Mouse (Mus musculus): ENCODE measurements around the gene Snrk.
"Not testable (repeated sequence)": the region's sequence is repeated elsewhere in the genome, so short reads cannot be mapped to it uniquely, and the experiment has no call there.

Snrk gene

DNA sequence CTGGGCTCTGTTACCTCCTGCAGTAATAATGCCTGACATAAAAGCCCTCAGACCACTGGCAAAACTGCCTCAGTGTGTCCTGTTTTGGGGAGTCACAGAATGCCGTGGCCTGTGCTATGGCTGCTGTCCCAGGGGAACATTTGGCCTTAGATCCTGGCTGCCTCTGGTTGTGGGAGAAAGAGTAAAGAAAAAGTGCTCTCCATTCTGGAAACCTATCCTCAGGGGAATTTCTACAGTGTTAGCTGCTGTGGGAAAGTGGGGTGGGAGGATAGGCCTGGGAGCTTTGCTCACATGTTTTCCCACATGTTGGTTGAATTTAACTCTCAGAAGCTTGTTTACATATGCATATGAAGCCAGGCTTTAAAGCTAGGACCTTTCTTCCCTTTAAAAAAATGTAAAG, 26.2 kb downstream of the Snrk start:
- no peak for DNase-seq (ENCODE audit: low spot score in 2 of 2)

DNA sequence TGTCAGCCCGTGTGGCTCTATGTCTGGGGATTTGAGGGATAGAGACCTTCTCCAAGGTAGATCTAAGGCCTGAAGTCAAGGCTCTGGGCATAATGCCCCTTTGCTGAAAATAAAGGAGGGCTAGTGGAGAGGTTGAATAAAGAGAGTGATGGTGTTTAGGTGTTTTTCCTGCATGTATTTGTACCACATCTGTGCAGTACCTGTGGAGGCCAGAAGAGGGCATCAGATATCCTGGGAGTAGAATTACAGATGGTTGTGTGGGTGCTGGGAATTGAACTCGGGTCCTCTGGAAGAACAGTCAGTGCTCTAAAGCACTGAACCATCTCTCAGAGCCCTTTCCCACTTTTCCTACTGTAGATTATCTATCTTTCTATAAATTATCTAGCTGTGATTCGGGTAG, 27.7 kb downstream of the Snrk start:
- DNase-seq (ENCODE audit: low spot score in 2 of 2): no peak

DNA sequence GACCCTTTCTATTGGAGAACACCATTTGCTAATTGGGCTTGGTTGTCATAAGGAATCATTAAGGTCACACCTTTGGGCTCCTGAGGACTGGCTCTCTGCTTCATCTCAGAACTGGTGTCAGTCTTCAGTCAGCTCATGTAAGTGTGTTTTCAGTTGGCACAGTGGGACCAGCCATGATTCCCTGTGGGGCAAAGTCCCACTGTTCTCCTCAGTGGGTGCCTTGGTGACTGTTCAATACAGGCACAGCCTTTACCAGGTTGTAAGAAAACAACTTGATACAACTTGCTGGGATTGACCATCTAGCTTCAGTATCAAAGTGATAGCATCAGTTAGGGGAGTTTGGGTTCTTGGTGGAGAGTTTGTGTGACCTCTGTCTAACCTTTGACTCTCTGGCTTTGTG, 28.6 kb downstream of the Snrk start:
- DNase-seq (ENCODE audit: low spot score in 2 of 2): no peak

DNA sequence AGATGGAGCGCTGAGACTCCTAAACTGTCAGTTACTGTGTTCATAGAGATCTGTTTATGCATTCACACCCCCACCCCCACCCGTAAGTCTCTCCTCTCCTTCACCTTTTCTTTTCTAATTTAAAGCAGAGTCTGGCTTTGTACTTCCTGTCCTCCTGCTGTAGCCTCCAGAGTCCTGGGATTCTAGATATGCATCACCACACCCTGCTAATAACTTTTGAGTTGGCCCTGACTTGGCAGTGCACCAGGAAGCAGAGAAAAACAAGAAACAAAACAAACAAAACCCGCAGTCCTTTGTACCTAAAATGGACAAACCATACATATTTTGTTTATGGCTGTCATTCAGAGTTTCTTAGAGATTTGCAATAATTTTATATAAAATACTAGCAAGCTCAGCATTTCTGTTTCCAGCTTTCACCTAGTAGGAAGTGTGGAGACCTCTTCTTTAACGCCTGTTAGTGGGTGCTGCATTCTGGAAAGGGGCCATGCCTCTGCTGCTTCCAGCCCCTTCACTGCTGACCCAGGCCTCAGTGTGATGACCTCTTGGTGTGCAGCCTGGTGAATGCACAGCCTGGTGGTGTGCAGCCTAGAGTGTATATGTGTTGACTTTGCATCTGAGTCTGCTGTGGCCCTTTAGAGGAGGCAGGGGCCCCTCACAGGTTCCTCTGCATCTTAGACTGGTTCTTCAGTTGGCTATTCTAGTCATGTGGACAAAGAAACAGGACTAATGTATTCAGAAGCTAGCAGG, 29.2 kb downstream of the Snrk start:
- no peak for DNase-seq (ENCODE audit: low spot score in 2 of 2)

DNA sequence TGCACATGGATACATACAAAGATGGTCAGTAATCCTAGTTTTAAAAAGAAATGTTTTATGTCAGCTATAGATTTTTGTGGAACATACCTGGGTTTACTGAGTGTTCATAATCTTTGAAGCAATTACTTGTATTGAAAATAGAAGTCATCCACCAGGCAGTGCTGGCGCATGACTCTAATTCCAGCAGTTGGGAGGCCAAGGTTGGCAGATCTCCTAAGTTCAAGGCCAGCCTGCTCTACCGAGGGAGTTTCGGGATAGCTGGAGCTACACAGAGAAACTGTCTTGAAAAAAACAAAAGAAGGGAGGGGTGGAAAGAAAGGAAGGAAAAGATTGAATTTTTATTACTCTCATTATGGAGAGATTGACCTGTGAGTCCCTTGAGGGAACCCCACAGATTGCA, 31.3 kb downstream of the Snrk start:
- DNase-seq (ENCODE audit: low spot score in 2 of 2): no peak

DNA sequence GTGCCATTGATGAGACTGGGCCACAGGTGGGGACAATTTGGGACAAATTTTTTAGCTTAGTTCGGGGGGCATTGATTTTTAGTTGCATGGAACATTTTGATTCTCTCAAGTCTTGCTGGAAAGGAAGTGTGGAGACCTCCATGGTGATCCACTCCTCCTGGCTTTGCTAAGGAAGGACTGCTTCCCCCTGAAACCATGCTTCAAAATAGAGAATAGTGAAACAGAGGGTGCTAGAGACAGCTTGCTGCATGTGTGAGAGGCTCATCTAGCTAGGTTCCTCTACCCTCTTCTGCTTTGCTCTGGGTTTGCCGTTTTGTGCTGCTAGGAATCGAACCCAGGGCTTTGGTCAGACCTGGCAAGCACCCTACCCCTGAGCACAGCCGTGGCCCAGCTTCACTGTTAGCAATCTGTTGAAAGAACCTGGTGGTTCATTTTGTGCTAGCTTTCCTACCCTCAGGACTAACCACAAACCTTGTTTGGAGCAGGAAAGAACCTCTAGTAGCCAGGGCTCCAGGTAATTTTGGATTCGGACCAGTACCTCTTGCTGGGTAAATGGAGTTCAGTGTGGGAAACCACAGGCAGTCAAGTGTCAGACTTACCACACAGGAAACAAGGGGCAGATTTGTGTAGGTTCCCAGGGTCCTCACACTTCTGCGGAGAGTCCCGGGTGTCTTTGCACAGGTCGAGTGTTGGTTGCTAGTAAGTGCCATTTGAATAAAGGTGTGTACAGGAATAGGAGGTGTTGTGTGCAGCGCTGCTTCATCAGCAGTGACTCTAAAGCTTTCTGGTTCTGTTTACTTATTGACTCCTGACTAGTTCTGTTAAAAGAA, 33.1 kb downstream of the Snrk start:
- DNase-seq (ENCODE audit: low spot score in 2 of 2): peak; percentile 26 to 31

DNA sequence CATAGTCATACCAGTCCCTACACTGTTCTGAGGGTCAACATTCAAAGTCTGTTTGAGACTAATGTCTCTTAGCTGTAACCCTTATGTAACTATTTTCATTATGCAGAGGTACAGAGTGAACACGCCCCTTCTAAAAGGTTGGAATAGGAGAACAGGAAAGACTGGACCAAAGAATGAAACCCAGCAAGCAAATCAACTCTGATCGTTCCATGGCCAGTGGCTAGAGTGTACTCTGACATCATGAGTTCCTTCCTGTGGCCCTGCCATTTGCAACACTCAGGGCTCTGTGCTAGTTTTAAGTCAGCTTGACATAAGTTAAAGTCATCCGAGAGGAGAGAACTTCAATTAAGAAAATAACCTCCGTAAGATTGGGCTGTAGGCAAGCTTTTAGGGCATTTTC, 35.0 kb downstream of the Snrk start:
- DNase-seq (ENCODE audit: low spot score in 2 of 2): no peak

DNA sequence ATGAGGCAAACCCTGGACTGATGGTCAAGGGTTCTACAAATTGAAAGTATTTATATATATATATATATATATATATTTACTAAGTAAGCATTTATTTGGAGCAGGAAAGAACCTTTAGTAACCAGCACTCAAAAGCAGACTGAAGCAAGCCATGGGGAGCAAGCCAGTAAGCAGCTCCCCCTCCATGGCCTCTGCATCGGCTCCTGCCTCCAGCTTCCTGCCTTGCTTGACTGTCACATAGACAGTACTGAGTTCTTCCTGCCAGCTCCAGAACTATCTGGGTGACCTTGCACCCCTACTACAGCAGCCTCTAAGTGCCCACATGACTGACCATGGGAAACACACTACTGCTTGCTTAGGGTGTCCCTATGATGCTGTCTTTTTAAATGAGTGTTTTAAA, 35.4 kb downstream of the Snrk start:
- no peak for DNase-seq (ENCODE audit: low spot score in 2 of 2)

DNA sequence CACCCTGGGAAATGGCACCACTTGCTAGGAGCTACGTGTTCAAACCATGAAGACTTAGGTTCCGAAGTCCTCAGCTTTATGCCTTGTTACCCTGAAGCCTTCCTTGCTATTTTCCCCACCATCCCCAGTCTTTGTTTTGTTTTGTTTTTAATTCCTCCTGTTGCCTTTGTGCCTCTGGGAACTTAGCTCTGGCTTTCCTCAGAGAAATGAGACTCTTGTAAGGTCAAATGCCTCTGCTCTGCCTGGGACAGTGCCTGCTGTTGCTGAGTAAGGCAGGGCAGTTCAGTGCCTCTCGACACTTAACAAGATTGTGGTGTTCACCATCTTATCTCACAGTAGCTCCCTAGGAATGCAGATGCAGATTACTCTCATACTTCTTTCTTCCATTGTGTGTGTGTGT, 36.4 kb downstream of the Snrk start:
- no peak for DNase-seq (ENCODE audit: low spot score in 2 of 2)

DNA sequence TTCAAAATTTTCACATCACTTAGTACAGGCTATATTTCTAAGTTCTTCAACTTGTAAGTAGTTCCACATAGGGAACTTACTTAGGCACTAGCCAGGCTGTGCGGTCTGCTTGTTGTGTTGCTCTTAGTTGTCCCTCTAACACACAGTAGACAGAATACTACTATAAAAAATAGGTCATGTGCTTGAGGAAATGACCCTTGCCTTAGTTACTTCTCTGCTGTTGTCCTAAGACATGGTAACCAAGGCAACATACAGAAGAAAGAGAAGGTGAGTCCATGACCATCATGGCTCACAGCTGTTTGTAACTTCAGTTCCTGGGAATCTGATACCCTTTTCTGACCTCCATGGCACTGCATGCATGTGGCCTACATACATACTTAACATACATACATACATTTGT, 38.1 kb downstream of the Snrk start:
- DNase-seq (ENCODE audit: low spot score in 2 of 2): no peak

DNA sequence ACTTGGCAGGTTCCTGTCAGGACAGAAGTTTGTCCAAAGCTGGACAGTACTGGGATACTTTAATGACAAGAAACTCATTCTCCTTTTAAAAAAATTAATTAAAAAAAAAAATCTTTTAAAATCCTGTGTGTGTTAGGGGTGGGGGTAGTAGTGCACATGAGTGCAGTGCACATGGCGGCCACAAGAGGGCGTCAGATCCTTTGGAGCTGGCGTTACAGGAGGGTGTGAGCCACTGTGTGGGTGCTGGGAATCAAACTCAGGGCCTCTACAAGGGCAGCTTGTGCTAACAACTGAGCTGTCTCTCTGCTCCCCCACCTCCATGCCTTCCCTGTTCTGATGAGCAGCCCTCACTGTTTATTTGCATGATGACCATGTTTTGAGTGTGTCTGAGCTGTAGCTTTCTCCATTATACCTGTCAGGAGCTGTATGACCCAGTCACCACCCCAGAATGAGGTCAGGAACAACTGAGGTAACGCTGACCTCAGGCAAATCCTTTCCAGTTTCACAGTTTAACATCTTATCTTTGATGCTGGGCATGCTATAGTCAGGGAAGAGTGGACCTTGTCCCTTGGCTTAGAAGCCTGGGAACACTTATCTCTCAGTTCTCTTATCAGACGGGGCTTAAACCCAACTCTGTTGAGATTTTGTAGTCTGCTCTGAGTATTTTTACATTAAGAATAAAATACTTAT, 39.5 kb downstream of the Snrk start:
- no peak for DNase-seq (ENCODE audit: low spot score in 2 of 2)

DNA sequence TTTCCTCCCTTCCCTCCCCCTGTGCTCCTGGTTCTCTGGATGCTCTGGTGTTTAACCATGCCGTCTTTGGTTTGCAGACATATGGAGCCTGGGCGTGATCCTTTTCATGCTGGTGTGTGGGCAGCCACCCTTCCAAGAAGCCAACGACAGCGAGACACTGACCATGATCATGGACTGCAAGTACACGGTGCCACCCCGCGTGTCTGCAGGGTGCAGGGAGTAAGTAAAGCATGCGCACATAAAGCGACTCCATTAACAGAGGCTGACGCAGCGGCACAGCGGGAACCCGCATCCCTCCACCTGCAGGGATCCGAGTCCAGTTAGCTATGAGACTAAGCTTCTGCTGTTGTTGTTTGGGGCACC, 40.0 kb downstream of the Snrk start:
- no peak for DNase-seq (ENCODE audit: low spot score in 2 of 2)

DNA sequence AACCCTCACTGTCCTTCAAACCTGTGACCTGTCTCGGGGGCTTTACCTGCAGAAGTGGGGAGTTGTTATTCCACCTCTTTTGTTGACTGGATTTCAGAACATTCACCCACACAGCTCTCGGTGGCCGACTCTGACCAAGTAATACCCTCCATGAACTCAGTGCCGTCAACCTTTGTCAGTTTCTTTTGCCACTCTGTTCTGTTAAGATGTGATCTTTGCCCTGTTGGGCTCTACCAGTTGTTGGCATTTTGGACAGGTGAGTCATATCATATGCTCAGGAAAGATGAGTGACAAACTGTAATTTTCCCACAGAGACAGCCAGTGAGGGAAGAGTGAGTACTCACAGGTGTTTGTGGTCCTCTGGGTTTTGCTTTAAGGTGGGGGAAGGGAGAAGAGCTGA, 47.5 kb downstream of the Snrk start:
- DNase-seq (ENCODE audit: low spot score in 2 of 2): no peak

DNA sequence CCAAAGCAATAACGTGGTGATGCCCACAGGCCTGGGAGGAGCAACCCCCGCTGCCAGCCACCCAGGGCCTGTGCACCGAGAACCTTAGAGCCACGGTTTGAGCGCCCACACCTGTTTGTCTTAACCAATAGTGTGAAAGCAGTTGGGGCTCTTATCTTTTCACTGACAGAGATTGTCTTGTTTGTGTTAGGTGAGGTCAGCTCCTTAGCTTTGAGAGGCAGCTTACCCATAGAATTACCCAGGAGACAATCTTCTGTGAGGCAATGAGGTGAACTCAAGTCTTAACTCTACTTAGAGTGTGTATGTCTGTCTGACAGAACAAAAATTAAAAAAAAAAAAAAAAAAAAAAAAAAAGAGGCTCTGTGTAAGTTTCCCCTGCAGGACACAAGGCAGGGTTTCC, 50.7 kb downstream of the Snrk start:
- DNase-seq (ENCODE audit: low spot score in 2 of 2): not testable (repeated sequence)

DNA sequence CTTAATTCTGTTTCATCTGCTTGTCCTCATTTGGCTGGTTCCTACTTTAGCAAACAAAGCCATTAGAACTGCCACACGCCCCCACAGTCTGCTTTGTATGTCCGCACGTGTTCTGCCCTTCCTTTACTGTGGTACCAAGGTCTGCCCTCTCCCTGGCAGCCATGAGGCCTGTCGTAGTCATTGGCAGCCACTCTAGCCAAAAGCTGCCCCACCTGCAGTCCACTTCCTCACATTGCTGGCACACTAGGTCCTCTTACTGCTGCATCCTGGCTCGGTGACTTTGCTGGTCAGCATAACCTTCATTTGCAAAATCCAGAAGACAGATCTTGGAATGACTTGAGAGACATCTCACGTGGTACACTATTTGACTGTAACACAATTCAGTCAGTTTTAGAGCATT, 52.8 kb downstream of the Snrk start:
- no peak for DNase-seq (ENCODE audit: low spot score in 2 of 2)

DNA sequence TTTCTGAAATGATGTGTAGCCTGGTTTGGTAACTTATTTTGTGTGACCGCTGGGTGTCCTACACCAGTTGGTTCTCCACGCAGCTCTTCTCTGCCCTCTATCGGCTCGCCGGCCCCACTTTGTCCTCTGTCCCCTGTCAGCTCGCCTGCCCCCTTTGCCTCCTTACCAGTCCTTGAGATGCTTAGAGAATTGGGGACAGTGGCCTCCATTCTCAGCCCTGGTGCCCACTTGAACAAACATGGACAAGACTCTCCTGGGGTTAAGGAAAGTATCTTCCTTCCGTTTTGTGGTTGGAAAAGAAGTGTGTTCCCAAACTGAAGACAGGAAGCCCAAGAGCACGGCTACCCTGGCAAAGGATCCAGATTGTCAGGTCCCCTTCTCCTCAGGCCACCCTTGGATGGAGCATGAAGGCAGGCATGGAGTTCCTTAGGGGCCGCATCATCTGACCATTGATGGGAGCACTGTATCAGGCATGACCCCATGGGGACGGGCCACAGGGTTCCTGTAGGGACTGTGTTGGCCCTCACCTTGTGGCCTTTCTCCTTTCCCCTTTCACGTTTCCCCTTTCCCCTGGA, 55.6 kb downstream of the Snrk start:
- no peak for DNase-seq (ENCODE audit: low spot score in 2 of 2)

DNA sequence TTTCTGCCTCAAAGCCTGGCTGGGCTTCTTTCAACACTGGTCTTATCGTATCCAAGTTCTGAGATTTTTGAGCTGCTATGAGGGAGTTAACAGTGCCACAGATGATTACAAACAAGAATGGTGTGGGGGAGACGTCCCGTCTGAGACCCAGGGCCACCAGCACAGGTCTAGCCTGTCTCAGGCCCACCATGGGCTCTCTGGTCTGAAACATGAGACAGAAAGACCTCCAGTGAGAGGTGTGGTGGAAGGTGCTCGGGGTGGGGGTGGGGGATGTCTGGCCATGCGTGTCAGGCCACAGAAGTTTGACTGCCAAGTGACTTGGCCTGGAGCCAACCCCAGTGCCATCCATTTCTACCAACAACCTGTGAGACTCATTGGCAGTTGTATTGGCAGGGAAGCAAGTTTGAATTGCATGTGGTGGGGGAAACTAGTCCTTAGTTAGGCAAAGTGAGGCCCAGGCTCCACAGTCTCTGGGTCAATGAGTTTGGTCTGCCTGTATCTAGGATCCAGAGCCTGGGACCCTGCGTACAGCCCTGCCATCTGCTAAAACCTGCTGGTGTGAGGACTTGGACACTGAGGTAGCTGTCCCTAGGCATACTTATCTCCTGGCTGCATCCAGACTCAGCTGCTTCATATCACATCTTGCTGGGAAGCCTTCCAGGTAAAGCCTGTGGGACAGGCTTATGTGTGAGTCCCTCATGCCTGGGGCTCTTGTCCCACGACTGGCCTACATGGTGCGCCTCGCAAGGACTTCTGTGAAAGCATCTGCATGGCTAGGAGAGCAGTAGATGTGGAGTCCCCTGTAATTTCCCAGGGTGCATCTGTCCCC, 56.6 kb downstream of the Snrk start:
- no peak for DNase-seq (ENCODE audit: low spot score in 2 of 2)

DNA sequence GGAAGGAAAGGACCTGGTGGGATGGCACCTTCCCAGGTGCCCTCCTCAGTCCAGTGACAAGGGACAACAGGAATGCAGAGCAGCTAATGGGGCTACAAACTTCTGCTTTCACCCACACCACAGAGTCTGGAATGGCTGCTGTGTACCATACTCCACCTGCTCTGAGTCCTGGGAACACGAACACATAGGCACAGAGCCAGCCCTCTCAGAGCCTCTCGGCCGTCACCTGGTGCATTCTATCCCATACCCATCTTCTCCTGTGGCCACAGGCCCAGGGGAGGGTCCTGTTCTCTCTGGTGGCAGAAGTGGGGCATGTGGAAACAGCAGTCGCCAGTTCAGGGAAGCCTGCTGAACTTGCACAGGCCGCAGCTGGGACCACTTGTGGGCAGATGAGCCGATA, 57.7 kb downstream of the Snrk start:
- no peak for DNase-seq (ENCODE audit: low spot score in 2 of 2)

DNA sequence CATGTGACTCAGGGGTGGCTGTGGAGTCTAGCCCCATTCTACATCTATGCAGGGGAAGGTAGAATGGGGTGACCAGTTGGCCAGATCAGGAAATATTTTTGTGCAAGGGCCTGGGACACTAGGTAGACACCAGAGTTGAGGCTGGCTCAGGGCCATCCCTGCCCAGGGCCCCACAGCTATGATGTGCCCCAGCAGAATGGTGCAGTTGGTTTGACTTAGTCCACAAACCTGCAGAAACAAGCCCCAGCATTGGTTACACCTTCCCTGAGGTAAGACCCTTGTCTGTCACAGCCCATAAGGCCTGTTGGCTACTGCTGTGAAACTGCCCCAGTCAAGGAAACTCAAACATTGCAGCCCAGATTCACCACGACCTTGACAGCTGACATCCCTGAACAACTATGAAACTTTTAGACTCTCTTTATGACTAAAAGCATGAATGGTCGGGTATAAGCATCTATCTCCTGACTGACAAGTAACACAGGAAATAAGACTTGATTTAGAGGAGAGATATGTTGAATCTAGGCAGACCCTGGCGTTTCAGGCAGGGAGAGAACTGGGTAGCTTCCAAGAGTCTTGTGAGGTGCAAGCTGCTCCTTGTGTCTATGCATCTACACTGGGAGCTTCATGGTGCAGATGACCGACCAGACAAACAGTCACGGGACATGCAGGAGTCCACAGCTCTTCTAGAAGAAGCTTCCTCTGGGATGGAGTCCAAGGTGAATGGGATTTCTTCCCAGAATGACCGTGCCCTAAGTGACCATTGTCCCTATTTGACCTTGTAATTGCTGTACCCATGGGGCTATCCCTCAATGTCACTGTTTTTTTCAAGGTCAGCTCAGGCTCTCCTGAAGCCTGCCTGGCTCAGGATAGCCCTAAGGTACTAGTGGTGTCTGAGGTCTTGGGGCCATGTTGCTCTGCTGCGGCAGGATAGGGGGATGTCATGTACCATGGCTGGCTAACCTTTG, 60.5 kb downstream of the Snrk start:
- no peak for DNase-seq (ENCODE audit: low spot score in 2 of 2)

DNA sequence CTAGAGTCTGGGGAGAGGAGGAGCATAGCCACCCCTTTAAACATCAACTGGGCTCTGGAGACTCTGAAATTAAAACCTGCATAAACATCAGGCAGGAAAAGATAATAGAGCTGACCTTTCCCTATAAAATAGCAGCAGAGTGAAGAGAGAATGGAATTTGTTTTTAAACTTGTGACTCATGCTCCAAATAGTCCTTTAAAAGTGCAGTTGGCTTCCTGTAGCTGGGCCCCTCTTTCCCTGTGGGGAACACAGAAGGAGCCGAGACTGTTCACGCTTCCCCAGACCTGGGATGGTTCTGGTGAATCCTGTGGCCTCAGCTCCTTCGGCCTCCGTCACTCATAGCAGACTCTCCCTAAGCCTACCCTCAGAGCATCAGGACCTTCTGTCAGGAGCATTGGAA, 61.4 kb downstream of the Snrk start:
- DNase-seq (ENCODE audit: low spot score in 2 of 2): no peak
